In the genomic region with DNA sequence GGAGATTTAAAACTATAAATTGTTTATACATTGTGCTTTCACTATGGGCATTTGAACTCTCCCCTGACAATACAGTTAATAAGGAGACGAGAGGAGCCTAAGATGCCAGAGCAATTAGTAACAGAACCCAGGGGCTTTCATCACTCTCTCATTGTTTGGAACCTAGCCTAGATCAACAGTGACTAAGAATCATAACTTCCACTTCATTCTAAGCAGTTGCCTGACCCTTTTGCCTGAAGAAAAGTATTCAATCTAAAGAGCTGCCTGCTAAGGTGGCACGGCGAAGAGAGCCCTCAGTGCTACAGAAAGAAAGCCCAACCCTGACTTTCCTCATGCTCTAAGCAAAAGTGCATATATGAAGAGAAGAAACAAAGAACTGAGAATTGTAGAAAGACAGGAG, we compare ENCODE assay signal across 16 mouse cellular contexts. TPM values are rescaled to one million over a fixed set of nuclear protein-coding genes. Genes with fewer than 3 reads are reported as not detected.
DNase-seq lines count a peak whose midpoint lies in the region; ATAC-seq and TF ChIP-seq lines count a peak whose summit lies in the region.
"Had no signal": no experiment of that assay in that cellular context is flagged by ENCODE, and none has a peak within 500 bp of the region (broad histone marks: within the 10 kb centered on the region; RNA-seq: fewer than 3 reads in every experiment).

No protein-coding gene starts in this region.

- 0 out of 2 replicates have a peak, but pooled peaks have one; percentile 14 for ATAC-seq in heart, postnatal 0 days (ENCODE audit: insufficient read depth, low read depth)
- ATAC-seq in lung, postnatal 0 days: peak; percentile 93

- no peak overlapping the region for H3K27ac ChIP-seq in heart, postnatal 0 days (ENCODE audit: low read depth)
- no peak overlapping the region for H3K27ac ChIP-seq in heart, embryonic 10.5 days
- H3K27ac ChIP-seq in lung, postnatal 0 days (ENCODE audit: low read length): no peak overlapping the region
- H3K27ac ChIP-seq: hindbrain, embryonic 15.5 days; liver, embryonic 13.5 days; neural tube, embryonic 15.5 days had no signal

- H3K4me3 ChIP-seq in heart, postnatal 0 days (ENCODE audit: low read depth, low read length): no peak overlapping the region
- no peak overlapping the region for H3K4me3 ChIP-seq in heart, embryonic 10.5 days
- H3K4me3 ChIP-seq in lung, postnatal 0 days (ENCODE audit: low read depth, low read length): no peak overlapping the region
- H3K4me3 ChIP-seq: hindbrain, embryonic 15.5 days; liver, embryonic 13.5 days; neural tube, embryonic 15.5 days had no signal

- H3K36me3 ChIP-seq in heart, postnatal 0 days (replicated peaks; ENCODE audit: control insufficient read depth, insufficient read depth, low read length): no peaks in the 10 kb centered on the region
- no peaks in the 10 kb centered on the region for H3K36me3 ChIP-seq in heart, embryonic 10.5 days
- H3K36me3 ChIP-seq in lung, postnatal 0 days (ENCODE audit: insufficient read depth, low read length): no peaks in the 10 kb centered on the region
- H3K36me3 ChIP-seq: hindbrain, embryonic 15.5 days; liver, embryonic 13.5 days; neural tube, embryonic 15.5 days had no signal

- H3K4me1 ChIP-seq in heart, postnatal 0 days (ENCODE audit: control insufficient read depth, insufficient read depth): no peaks in the 10 kb centered on the region
- no peaks in the 10 kb centered on the region for H3K4me1 ChIP-seq in heart, embryonic 10.5 days
- no peaks in the 10 kb centered on the region for H3K4me1 ChIP-seq in lung, postnatal 0 days (ENCODE audit: insufficient read depth, low read depth, low read length)
- H3K4me1 ChIP-seq: hindbrain, embryonic 15.5 days; liver, embryonic 13.5 days; neural tube, embryonic 15.5 days had no signal

- peak; percentile 7 for DNase-seq in adrenal gland, postnatal 14 days
- no peak for DNase-seq in adrenal gland, postnatal 4 days (ENCODE audit: low spot score in 2 of 2)
- DNase-seq in heart, postnatal 0 days (ENCODE audit: low spot score): peak; percentile 28
- DNase-seq in heart, embryonic 10.5 days (ENCODE audit: low spot score): no peak
- peak; percentile 91 for DNase-seq in Muller cell, postnatal 12 days (ENCODE audit: inconsistent ontology term)
- DNase-seq in lung, postnatal 0 days (ENCODE audit: low spot score): peak; percentile 87
- no peak for DNase-seq in layer of hippocampus, adult 9-11 months
- no peak for DNase-seq in layer of hippocampus, postnatal 25 days (ENCODE audit: extremely low spot score in 1 of 2, low spot score in 1 of 2)
- DNase-seq: cerebellum, adult 11-12 months; gastrocnemius, postnatal 36 days; kidney, adult 8-10 months; liver, embryonic 13.5 days had no signal

- no peak overlapping the region for H3K4me2 ChIP-seq in heart, postnatal 0 days (ENCODE audit: low read depth, low read length)
- no peak overlapping the region for H3K4me2 ChIP-seq in lung, postnatal 0 days (replicated peaks; ENCODE audit: low read depth, low read length)
- H3K4me2 ChIP-seq: hindbrain, embryonic 15.5 days; liver, embryonic 13.5 days; neural tube, embryonic 15.5 days had no signal

- no peaks in the 10 kb centered on the region for H3K9me3 ChIP-seq in heart, postnatal 0 days (replicated peaks; ENCODE audit: control insufficient read depth, low read length)
- H3K9me3 ChIP-seq in heart, embryonic 10.5 days: no peaks in the 10 kb centered on the region
- no peaks in the 10 kb centered on the region for H3K9me3 ChIP-seq in lung, postnatal 0 days (ENCODE audit: low read length)
- H3K9me3 ChIP-seq: hindbrain, embryonic 15.5 days; liver, embryonic 13.5 days; neural tube, embryonic 15.5 days had no signal

- WGBS in heart, postnatal 0 days: 17% methylated on average over 3 of the region's 3 CpGs
- WGBS in heart, embryonic 10.5 days: 45% methylated on average over 3 of the region's 3 CpGs
- WGBS in lung, postnatal 0 days: 26% methylated on average over 3 of the region's 3 CpGs

- TF ChIP-seq EP300 in heart, postnatal 0 days (IDR thresholded peaks at IDR 0.05; ENCODE audit: low read depth): no peak
- TF ChIP-seq EP300 in lung, postnatal 0 days (IDR thresholded peaks at IDR 0.05): peak; percentile 97

- TF ChIP-seq CTCF in heart, postnatal 0 days (IDR thresholded peaks at IDR 0.05; ENCODE audit: low read depth): no peak
- TF ChIP-seq CTCF in lung, postnatal 0 days (IDR thresholded peaks at IDR 0.05): no peak

- no peaks in the 10 kb centered on the region for H3K27me3 ChIP-seq in heart, postnatal 0 days (ENCODE audit: control insufficient read depth, insufficient read depth, low read length)
- H3K27me3 ChIP-seq in heart, embryonic 10.5 days (ENCODE audit: insufficient read depth, poor library complexity, severe bottlenecking): no peaks in the 10 kb centered on the region
- no peaks in the 10 kb centered on the region for H3K27me3 ChIP-seq in lung, postnatal 0 days (replicated peaks; ENCODE audit: insufficient read depth, low read length)
- H3K27me3 ChIP-seq: hindbrain, embryonic 15.5 days; liver, embryonic 13.5 days; neural tube, embryonic 15.5 days had no signal

- no peak overlapping the region for H3K9ac ChIP-seq in heart, postnatal 0 days (replicated peaks; ENCODE audit: low read depth, low read length)
- no peak overlapping the region for H3K9ac ChIP-seq in lung, postnatal 0 days (replicated peaks; ENCODE audit: low read depth)
- H3K9ac ChIP-seq: hindbrain, embryonic 15.5 days; liver, embryonic 13.5 days; neural tube, embryonic 15.5 days had no signal

RNA-seq across cellular contexts. Expression of a gene that starts 19.2 kb away (rescaled TPM):
- total RNA-seq in adrenal gland, postnatal 14 days (2021): 28.3 and 36.6 TPM in 2 replicates
- 10 to 100 TPM; 14.4 to 15.4 TPM for total RNA-seq in adrenal gland, postnatal 4 days (2021)
- 10.8 and 33.9 TPM in 2 replicates for total RNA-seq in heart, postnatal 0 days (2014; rRNA removed; ENCODE audit: low replicate concordance)
- polyA plus RNA-seq in heart, postnatal 0 days (2015; fragmentation: Nextera tagmentation; extraction: Ambion mirVana): 13.5 and 17.6 TPM in 2 replicates
- polyA plus RNA-seq in heart, embryonic 10.5 days (2016; fragmentation: Nextera tagmentation; extraction: Ambion mirVana): 17.4 and 24.5 TPM in 2 replicates
- polyA plus RNA-seq in lung, postnatal 0 days (2015; fragmentation: Nextera tagmentation; extraction: Ambion mirVana): 25.8 and 39.7 TPM in 2 replicates
- 1 to 10 TPM; 5.3 to 5.6 TPM for total RNA-seq in layer of hippocampus, postnatal 25 days (2021)
- total RNA-seq: common myeloid progenitor, adult 5-6 weeks; megakaryocyte-erythroid progenitor cell, adult 5-6 weeks had no signal

Comparison
In these comparisons a context has a peak if more than half of its experiments do, and no peak if none do; other contexts are left out.
1. DNase-seq: peak in adrenal gland, postnatal 14 days (single experiment), heart, postnatal 0 days (single experiment), Muller cell, postnatal 12 days (single experiment) and lung, postnatal 0 days (single experiment); none in adrenal gland, postnatal 4 days (0 of 2), heart, embryonic 10.5 days (single experiment), layer of hippocampus, adult 9-11 months (single experiment) and layer of hippocampus, postnatal 25 days (0 of 2).